Mouse (Mus musculus) testis, adult 2 months (tissue): ENCODE results near the gene Bbs9. TPM values are rescaled to one million over a fixed set of nuclear protein-coding genes. Genes with fewer than 3 reads are reported as not detected.

Experiments used
- H3K27ac ChIP-seq: fragments of 200-500 bp; 2 replicates; pipeline ENCODE4 v1.5.1; 2012; ENCODE audit warnings: low read depth, low read length; ENCODE audit not compliant: control insufficient read depth, insufficient read depth
- H3K27me3 ChIP-seq: fragments of 200-500 bp; 2 replicates; pipeline ENCODE4 v1.6.1; 2012; ENCODE audit warnings: mild to moderate bottlenecking, low read length, moderate library complexity; ENCODE audit not compliant: control insufficient read depth, insufficient read depth
- H3K36me3 ChIP-seq: fragments of 200-500 bp; 2 replicates; pipeline ENCODE4 v1.6.1; 2012; ENCODE audit warnings: mild to moderate bottlenecking, low read length; ENCODE audit not compliant: control insufficient read depth, insufficient read depth
- H3K4me1 ChIP-seq: fragments of 200-500 bp; 2 replicates; pipeline ENCODE4 v1.6.1; 2012; ENCODE audit warnings: low read length; ENCODE audit not compliant: control insufficient read depth, insufficient read depth
- H3K4me3 ChIP-seq: fragments of 200-500 bp; 2 replicates; pipeline ENCODE4 v1.5.1; 2012; ENCODE audit warnings: low read depth, mild to moderate bottlenecking, low read length, moderate library complexity, mixed read lengths; ENCODE audit not compliant: control insufficient read depth
- CTCF ChIP-seq: fragments of 200-500 bp; IDR thresholded peaks from 2 replicates; pipeline ENCODE4 v1.5.1; 2012; ENCODE audit warnings: low read depth, mild to moderate bottlenecking, inconsistent platforms, low read length, moderate library complexity; ENCODE audit not compliant: control insufficient read depth, insufficient read depth, insufficient replicate concordance
- POLR2A ChIP-seq: fragments of 200-500 bp; IDR thresholded peaks from 2 replicates; pipeline ENCODE4 v1.6.1; 2012; ENCODE audit warnings: low read depth, mild to moderate bottlenecking, inconsistent platforms, low read length, moderate library complexity; ENCODE audit not compliant: control insufficient read depth
- polyA plus RNA-seq: library from polyadenylated mRNA; depleted of rRNA; stranded (reverse); fragments of >200 nt; gene quantifications from 2 replicates; pipeline ENCODE4 v1.2.3, GENCODE M21; 2012

Gene Bbs9
- polyA plus RNA-seq, 1 experiment, result 55.3 TPM

DNA sequence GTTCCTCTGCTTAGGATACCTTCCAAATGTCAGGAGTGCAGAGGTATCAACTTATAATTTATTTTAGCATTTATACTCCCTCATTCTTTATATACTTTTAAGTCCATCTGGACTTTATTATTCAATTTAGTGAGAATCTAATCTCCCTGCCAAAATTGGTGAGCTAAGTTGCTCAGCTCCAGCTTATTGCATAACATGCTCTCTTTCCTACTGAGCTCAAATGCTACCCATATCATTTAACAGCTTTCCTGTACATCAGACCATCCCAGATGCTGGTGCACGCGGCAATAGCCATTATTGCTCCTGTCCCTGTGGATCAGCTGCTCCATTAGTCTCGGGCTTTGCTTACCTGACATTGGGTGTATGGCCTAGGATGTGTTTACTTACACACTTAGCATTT, 208.3 kb downstream of the Bbs9 start:
- Histone ChIP-seq H3K27me3 (no peaks in the 10 kb centered on the region), H3K27ac (no peak overlapping the region), H3K4me1 (no peaks in the 10 kb centered on the region), H3K36me3 (no peaks in the 10 kb centered on the region; the same call in none of the 2 replicates), H3K4me3 (no peak overlapping the region)
- TF ChIP-seq POLR2A (no peak), CTCF (no peak)

DNA sequence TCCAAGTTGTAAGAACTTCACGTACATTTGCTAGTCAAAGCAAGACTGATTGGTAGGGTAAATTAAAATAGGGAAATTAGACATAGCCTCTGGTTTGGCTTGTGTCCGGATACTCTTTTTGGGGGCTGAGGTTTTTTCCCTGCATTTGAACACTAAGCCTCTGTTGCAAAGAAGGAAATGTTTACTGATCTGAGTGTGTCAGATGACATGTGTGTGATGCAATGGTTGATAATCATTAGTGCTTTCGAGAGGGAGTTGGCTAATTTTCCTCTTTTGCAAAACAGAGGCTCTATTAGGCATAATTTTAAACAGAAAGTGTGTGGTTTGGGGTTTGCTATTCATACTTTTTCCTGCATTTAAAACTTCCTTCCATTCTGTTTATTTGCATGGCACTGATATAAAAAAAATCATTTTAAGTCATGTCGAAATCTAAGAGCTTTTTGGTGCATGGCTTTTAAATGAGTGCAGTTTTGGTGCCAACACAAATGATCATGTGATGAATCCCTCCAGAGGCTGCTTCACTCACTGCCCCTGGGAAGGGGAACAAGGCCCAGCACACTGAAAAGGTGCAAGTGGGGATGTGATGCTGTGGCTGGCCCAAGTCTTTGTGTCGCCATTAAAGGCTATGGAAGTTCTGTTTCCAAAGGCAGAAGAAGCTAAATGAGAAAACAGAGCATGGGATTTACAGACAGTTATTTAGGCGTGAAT, 211.4 kb downstream of the Bbs9 start:
- Histone ChIP-seq H3K36me3 (no peaks in the 10 kb centered on the region), H3K4me3 (no peak overlapping the region), H3K27me3 (no peaks in the 10 kb centered on the region), H3K27ac (no peak overlapping the region), H3K4me1 (no peaks in the 10 kb centered on the region)
- TF ChIP-seq CTCF (no peak), POLR2A (no peak)

DNA sequence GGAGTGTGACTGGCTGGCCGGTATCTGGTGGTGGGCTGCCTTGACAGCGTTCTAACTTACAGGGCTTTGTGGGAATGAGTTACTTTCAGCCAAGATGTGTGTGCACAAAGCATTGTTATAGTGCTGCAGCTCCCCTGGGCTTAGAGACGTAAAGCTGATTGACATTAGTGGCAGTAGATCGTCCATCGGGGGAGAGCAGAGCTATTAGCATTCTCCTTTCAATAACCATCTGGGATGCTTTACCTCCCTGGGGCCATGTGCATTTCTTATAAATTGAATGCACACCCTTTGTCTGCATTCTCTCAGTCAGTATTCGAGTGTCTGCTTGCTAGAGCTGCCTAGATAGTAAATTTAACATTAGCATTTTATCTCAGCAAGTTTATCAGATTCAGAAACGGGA, 214.7 kb downstream of the Bbs9 start:
- H3K4me1 ChIP-seq, result no peaks in the 10 kb centered on the region
- TF ChIP-seq CTCF (no peak), POLR2A (no peak)
- no peaks in the 10 kb centered on the region for H3K27me3 ChIP-seq
- no peaks in the 10 kb centered on the region for H3K36me3 ChIP-seq
- H3K4me3 ChIP-seq, result no peak overlapping the region
- no peak overlapping the region for H3K27ac ChIP-seq

DNA sequence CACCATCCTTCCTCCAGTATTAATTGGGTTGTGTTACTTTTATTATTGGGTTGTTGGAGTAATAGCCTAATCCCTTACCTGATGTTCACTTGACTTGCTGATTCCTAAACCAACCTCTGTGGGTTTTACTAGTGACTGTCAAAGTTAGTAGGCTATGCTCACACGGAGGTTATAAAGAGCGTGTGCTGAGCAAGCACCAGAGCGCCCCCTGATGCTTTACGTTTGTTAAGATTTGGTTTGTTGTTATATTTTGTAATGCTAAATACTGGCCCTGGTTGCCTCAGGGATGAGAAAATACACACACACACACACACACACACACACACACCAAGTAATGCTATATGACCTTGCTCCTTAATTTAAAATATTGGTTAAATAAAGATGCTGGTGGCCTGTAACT, 219.9 kb downstream of the Bbs9 start:
- Histone ChIP-seq H3K36me3 (no peaks in the 10 kb centered on the region), H3K27ac (no peak overlapping the region), H3K27me3 (no peaks in the 10 kb centered on the region), H3K4me3 (no peak overlapping the region), H3K4me1 (no peaks in the 10 kb centered on the region)
- TF ChIP-seq POLR2A (no peak), CTCF (no peak)

DNA sequence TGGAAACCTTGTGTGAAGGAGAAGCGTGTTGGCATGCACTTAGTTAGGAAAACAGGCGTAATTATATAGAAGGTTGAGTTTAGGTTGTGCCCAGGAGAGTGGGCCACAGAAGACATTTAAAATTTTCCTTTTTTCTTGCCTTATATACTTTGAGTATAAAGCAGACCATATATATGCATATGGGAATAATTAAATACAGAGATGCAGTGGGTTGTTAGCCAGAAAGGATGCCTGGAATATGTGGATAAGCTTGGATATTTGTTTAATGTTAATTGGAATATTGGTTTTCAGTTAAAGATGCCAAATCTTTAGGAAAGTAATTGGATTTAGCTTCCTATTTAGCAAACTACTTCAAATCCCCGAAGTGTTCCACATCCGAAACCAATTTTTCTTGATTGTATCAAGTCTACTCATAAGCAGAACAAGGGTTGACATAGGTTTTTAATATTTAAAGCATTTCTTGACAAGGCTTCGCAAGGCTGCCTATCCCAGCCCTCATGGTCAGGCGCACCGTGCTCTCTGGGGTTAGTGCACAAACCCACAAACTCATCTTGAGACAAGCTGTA, 221.4 kb downstream of the Bbs9 start:
- Histone ChIP-seq H3K36me3 (no peaks in the 10 kb centered on the region), H3K4me3 (no peak overlapping the region)
- TF ChIP-seq POLR2A (no peak), CTCF (no peak)

DNA sequence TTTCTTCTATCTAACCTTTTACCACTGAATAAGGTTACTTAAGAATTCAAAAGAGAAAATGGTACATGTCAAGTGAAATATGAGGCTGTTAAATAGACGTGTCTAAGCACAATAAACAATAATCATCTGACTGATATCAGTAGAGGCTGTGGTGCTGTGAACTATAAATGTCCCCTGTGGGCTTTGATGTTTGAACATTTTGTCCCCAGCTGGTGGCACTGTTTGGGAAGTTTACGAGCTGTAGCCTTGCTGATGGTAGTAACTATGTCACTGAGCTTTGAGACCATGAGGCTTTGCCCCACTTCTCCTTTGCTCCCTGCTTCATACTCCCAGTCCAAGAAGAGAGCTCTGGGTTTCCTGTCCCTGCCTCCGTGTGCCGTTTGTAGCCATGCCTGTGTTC, 222.3 kb downstream of the Bbs9 start:
- no peak overlapping the region for H3K4me3 ChIP-seq
- TF ChIP-seq POLR2A, result no peak
- no peak for TF ChIP-seq CTCF

More for the DNA sequence above, 221.4 kb downstream of the Bbs9 start:
- H3K4me1 ChIP-seq, result no peaks in the 10 kb centered on the region
- no peaks in the 10 kb centered on the region for H3K27me3 ChIP-seq
- H3K27ac ChIP-seq, result no peak overlapping the region

DNA sequence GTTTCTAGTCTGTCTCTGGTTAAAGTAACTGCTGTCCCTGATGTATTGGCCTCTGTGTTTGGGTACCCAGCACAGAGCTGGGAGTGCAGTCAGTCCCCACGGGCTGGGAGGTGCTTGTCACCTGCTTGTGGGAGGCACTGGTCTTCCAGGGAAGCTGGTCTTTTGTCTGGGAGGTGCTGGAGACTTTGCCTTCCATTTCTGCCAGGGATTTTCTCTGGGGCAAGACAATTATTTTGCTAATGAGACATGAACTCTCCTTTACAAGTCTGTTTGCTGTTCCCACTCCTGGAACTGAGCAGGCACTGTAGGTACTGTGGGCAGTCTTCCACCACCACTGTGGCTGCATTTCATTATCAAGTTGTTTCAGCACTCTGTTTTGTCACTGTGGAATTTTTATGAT, 223.0 kb downstream of the Bbs9 start:
- no peaks in the 10 kb centered on the region for H3K27me3 ChIP-seq
- TF ChIP-seq POLR2A (no peak), CTCF (no peak)
- H3K27ac ChIP-seq, result no peak overlapping the region
- H3K36me3 ChIP-seq, result no peaks in the 10 kb centered on the region; the same call in 1 of the 2 replicates
- H3K4me3 ChIP-seq, result no peak overlapping the region
- H3K4me1 ChIP-seq, result no peaks in the 10 kb centered on the region

More for the DNA sequence above, 222.3 kb downstream of the Bbs9 start:
- no peaks in the 10 kb centered on the region for H3K4me1 ChIP-seq
- no peaks in the 10 kb centered on the region for H3K36me3 ChIP-seq
- no peaks in the 10 kb centered on the region for H3K27me3 ChIP-seq
- H3K27ac ChIP-seq, result no peak overlapping the region
